Mouse (Mus musculus) spleen, adult 2 months (tissue): ENCODE measurements around the gene Satb2.

Experiments used
- CTCF ChIP-seq: fragments of 200-500 bp; IDR thresholded peaks from 2 replicates; pipeline ENCODE4 v1.5.1; 2011; ENCODE audit warnings: mild to moderate bottlenecking, inconsistent platforms; ENCODE audit not compliant: insufficient read depth, insufficient read length, insufficient replicate concordance; ENCODE audit errors: extremely low read depth
- POLR2A ChIP-seq: fragments of 200-500 bp; IDR thresholded peaks from 2 replicates; pipeline ENCODE4 v1.6.1; 2011; ENCODE audit warnings: low read depth, low read length, inconsistent platforms

GRCm38 (mm10) chr1:56979531-56980395, 1.3 kb upstream of the Satb2 start:
- TF ChIP-seq CTCF, result no peak
- TF ChIP-seq POLR2A, result no peak
